Mouse (Mus musculus): Measurements from ENCODE around the gene Fxn. TPM values are rescaled to one million over a fixed set of nuclear protein-coding genes. Genes with fewer than 3 reads are reported as not detected.
A peak's percentile ranks its signal among the peaks of the same experiment; 100 is the strongest.

The Fxn gene
- 39.2 and 41.9 TPM in 2 replicates for polyA plus RNA-seq (2015; fragmentation: Nextera tagmentation; extraction: Ambion mirVana)

GRCm38 (mm10) chr19:24280601-24281228, at the start of gene Fxn:
Gene Fxn, minus strand, starts transcription at chr19:24280605.
- Histone ChIP-seq H3K36me3 (0 out of 2 replicates have a peak, but pooled peaks cover under 1% of the 10 kb centered on the region), H3K27ac (peak within 1 kb of the TSS; percentile 90), H3K4me1 (replicated peaks) (peaks cover 13% of the 10 kb centered on the region), H3K4me3 (peak within 1 kb of the TSS; percentile 64), H3K27me3 (no peaks in the 10 kb centered on the region), H3K9me3 (no peaks in the 10 kb centered on the region), H3K9ac (peak within 1 kb of the TSS; percentile 79), H3K4me2 (peak within 1 kb of the TSS; percentile 85)
- under 1% methylated on average over 12 of the region's 22 CpGs for WGBS
- peak; percentile 95 for ATAC-seq (ENCODE audit: low FRiP score)

GRCm38 (mm10) chr19:24327921-24328320, 47.5 kb upstream of the Fxn start:
- 73% methylated on average over 2 of the region's 2 CpGs for WGBS
- H3K9me3 ChIP-seq = no peaks in the 10 kb centered on the region
- H3K4me2 ChIP-seq = no peak overlapping the region
- 0 out of 2 replicates have a peak, but pooled peaks cover 4% of the 10 kb centered on the region for H3K27me3 ChIP-seq
- no peak overlapping the region for H3K9ac ChIP-seq
- H3K36me3 ChIP-seq = no peaks in the 10 kb centered on the region
- no peak overlapping the region for H3K27ac ChIP-seq
- H3K4me3 ChIP-seq = no peak overlapping the region
- peaks cover 13% of the 10 kb centered on the region for H3K4me1 ChIP-seq (replicated peaks)
- ATAC-seq (ENCODE audit: low FRiP score) = no peak

- Histone ChIP-seq H3K27me3 (0 out of 2 replicates have a peak, but pooled peaks cover 4% of the 10 kb centered on the region), H3K27ac (no peak overlapping the region), H3K4me2 (no peak overlapping the region), H3K9ac (no peak overlapping the region), H3K4me3 (no peak overlapping the region), H3K36me3 (no peaks in the 10 kb centered on the region), H3K4me1 (replicated peaks) (peaks cover 13% of the 10 kb centered on the region), H3K9me3 (no peaks in the 10 kb centered on the region)
- ATAC-seq (ENCODE audit: low FRiP score) = no peak
- 31% methylated on average over 1 of the region's 1 CpGs for WGBS
Observed at GRCm38 (mm10) chr19:24326969-24327368, 46.6 kb upstream of the Fxn start.

GRCm38 (mm10) chr19:24325692-24326091, 45.3 kb upstream of the Fxn start:
- Histone ChIP-seq H3K27me3 (0 out of 2 replicates have a peak, but pooled peaks cover 8% of the 10 kb centered on the region), H3K27ac (no peak overlapping the region), H3K9ac (no peak overlapping the region), H3K9me3 (no peaks in the 10 kb centered on the region), H3K36me3 (no peaks in the 10 kb centered on the region), H3K4me2 (no peak overlapping the region), H3K4me3 (no peak overlapping the region), H3K4me1 (replicated peaks) (peaks cover 13% of the 10 kb centered on the region)
- 78% methylated on average over 6 of the region's 6 CpGs for WGBS
- no peak for ATAC-seq (ENCODE audit: low FRiP score)

- Histone ChIP-seq H3K27ac (no peak overlapping the region), H3K4me1 (replicated peaks) (peaks cover 13% of the 10 kb centered on the region), H3K9me3 (no peaks in the 10 kb centered on the region), H3K36me3 (no peaks in the 10 kb centered on the region), H3K9ac (no peak overlapping the region), H3K27me3 (0 out of 2 replicates have a peak, but pooled peaks cover 10% of the 10 kb centered on the region), H3K4me2 (no peak overlapping the region), H3K4me3 (no peak overlapping the region)
- ATAC-seq (ENCODE audit: low FRiP score) = no peak
- 40% methylated on average over 10 of the region's 10 CpGs for WGBS
Observed at GRCm38 (mm10) chr19:24323841-24324613, 43.6 kb upstream of the Fxn start.

- Histone ChIP-seq H3K36me3 (no peaks in the 10 kb centered on the region), H3K27ac (no peak overlapping the region), H3K9ac (no peak overlapping the region), H3K27me3 (0 out of 2 replicates have a peak, but pooled peaks cover 10% of the 10 kb centered on the region), H3K4me3 (no peak overlapping the region), H3K4me1 (replicated peaks) (peaks cover 18% of the 10 kb centered on the region), H3K4me2 (no peak overlapping the region), H3K9me3 (no peaks in the 10 kb centered on the region)
- 91% methylated on average over 8 of the region's 8 CpGs for whole genome bisulfite sequencing
- ATAC-seq (ENCODE audit: low FRiP score) = no peak
Observed at GRCm38 (mm10) chr19:24321900-24322311, 41.5 kb upstream of the Fxn start.

GRCm38 (mm10) chr19:24321211-24321899, 41.0 kb upstream of the Fxn start:
- Histone ChIP-seq H3K4me1 (replicated peaks) (peaks cover 20% of the 10 kb centered on the region), H3K27me3 (0 out of 2 replicates have a peak, but pooled peaks cover 10% of the 10 kb centered on the region), H3K27ac (no peak overlapping the region), H3K9ac (no peak overlapping the region), H3K4me3 (no peak overlapping the region), H3K36me3 (no peaks in the 10 kb centered on the region), H3K9me3 (no peaks in the 10 kb centered on the region), H3K4me2 (no peak overlapping the region)
- ATAC-seq (ENCODE audit: low FRiP score) = no peak
- 92% methylated on average over 6 of the region's 6 CpGs for WGBS

GRCm38 (mm10) chr19:24318172-24318571, 37.8 kb upstream of the Fxn start:
- no peak for ATAC-seq (ENCODE audit: low FRiP score)
- H3K27ac ChIP-seq = no peak overlapping the region
- H3K27me3 ChIP-seq = 0 out of 2 replicates have a peak, but pooled peaks cover 13% of the 10 kb centered on the region
- H3K4me1 ChIP-seq (replicated peaks) = peaks cover 17% of the 10 kb centered on the region
- no peak overlapping the region for H3K9ac ChIP-seq
- WGBS = 89% methylated on average over 10 of the region's 10 CpGs
- no peak overlapping the region for H3K4me3 ChIP-seq
- no peaks in the 10 kb centered on the region for H3K36me3 ChIP-seq
- H3K9me3 ChIP-seq = no peaks in the 10 kb centered on the region
- H3K4me2 ChIP-seq = no peak overlapping the region

GRCm38 (mm10) chr19:24317731-24318130, 37.3 kb upstream of the Fxn start:
- no peak overlapping the region for H3K4me3 ChIP-seq
- no peak overlapping the region for H3K9ac ChIP-seq
- peaks cover 22% of the 10 kb centered on the region for H3K4me1 ChIP-seq (replicated peaks)
- H3K9me3 ChIP-seq = no peaks in the 10 kb centered on the region
- no peak overlapping the region for H3K27ac ChIP-seq
- H3K4me2 ChIP-seq = no peak overlapping the region
- H3K27me3 ChIP-seq = 0 out of 2 replicates have a peak, but pooled peaks cover 13% of the 10 kb centered on the region
- WGBS = 86% methylated on average over 2 of the region's 2 CpGs
- no peaks in the 10 kb centered on the region for H3K36me3 ChIP-seq
- ATAC-seq (ENCODE audit: low FRiP score) = no peak

GRCm38 (mm10) chr19:24317038-24317591, 36.7 kb upstream of the Fxn start:
- peak; percentile 74 for ATAC-seq (ENCODE audit: low FRiP score)
- Histone ChIP-seq H3K9ac (no peak overlapping the region), H3K4me3 (no peak overlapping the region), H3K4me1 (replicated peaks) (peaks cover 22% of the 10 kb centered on the region), H3K4me2 (0 out of 2 replicates have a peak overlapping the region, but pooled peaks have one; percentile 10), H3K36me3 (no peaks in the 10 kb centered on the region), H3K27me3 (0 out of 2 replicates have a peak, but pooled peaks cover 13% of the 10 kb centered on the region), H3K9me3 (no peaks in the 10 kb centered on the region), H3K27ac (no peak overlapping the region)
- WGBS = 34% methylated on average over 15 of the region's 15 CpGs

- Histone ChIP-seq H3K9me3 (no peaks in the 10 kb centered on the region), H3K4me2 (no peak overlapping the region), H3K4me1 (replicated peaks) (peaks cover 22% of the 10 kb centered on the region), H3K9ac (no peak overlapping the region), H3K27me3 (0 out of 2 replicates have a peak, but pooled peaks cover 13% of the 10 kb centered on the region), H3K27ac (no peak overlapping the region), H3K4me3 (no peak overlapping the region), H3K36me3 (no peaks in the 10 kb centered on the region)
- WGBS = 73% methylated on average over 9 of the region's 9 CpGs
- no peak for ATAC-seq (ENCODE audit: low FRiP score)
Observed at GRCm38 (mm10) chr19:24316060-24316725, 35.8 kb upstream of the Fxn start.

Measured in hindbrain, embryonic 13.5 days (tissue).